Mouse (Mus musculus) Patski (cell line): ENCODE data around the gene Gm21954. TPM values are rescaled to one million over a fixed set of nuclear protein-coding genes. Genes with fewer than 3 reads are reported as not detected.

Source experiments
- ATAC-seq: fragments of 100-300 bp; one replicate; pipeline ENCODE4 v1.8.0; 2021
- CTCF ChIA-PET: fragments of 350-600 bp; sonication (Branson Sonifier 250); formaldehyde crosslinking; loops from one replicate; lab custom pipeline; 2022; ENCODE audit warnings: inconsistent platforms; lab: Charles Lee
- POLR2A ChIA-PET: fragments of 350-600 bp; sonication (Branson Sonifier 250); formaldehyde crosslinking; loops from one replicate; lab custom pipeline; 2022; ENCODE audit warnings: antibody characterized with exemption, inconsistent platforms; lab: Charles Lee
- DNase-seq: peaks from one replicate; pipeline ENCODE4 v3.0.0-alpha.2; 2011; ENCODE audit warnings: low read depth, low spot score
- H3K27me3 ChIP-seq: fragments of 371-371 bp; one replicate; pipeline ENCODE4 v1.5.1; 2021
- CTCF ChIP-seq: fragments of 100-300 bp; IDR thresholded peaks from one replicate; pipeline ENCODE4 v1.5.1; 2021
- in situ Hi-C: fragments of 300-500 bp; cut with MboI; formaldehyde crosslinking; loops from 3 replicates; pipeline ENCODE4 v1.11.1; 2018; ENCODE audit warnings: low pct_unique_long_range_greater_than_20kb, mixed read lengths
- polyA plus RNA-seq: library from polyadenylated mRNA; unstranded; gene quantifications from one replicate; pipeline ENCODE4 v1.2.3, GENCODE M21; 2021

Gene Gm21954
- polyA plus RNA-seq, 1 experiment from 2014 or later: not detected

- no peaks in the 10 kb centered on the region for H3K27me3 ChIP-seq
- ATAC-seq: no peak
- in situ Hi-C loops: loop anchor here (10.0 kb wide), 1 partner anchor 1709 kb away; no protein-coding TSS in a partner anchor
- TF ChIP-seq CTCF: no peak
- ChIA-PET POLR2A (interaction anchor here (0.5 kb wide), 1 partner anchor 80 kb away, joined by 3 read pairs; no protein-coding TSS in a partner anchor), CTCF (interaction anchor here (1.4 to 1.5 kb wide), 2 partner anchors 11 to 122 kb away, joined by 3 to 5 read pairs; no protein-coding TSS in a partner anchor)
- DNase-seq: no peak
Observed at GRCm38 (mm10) chr3:55495866-55496265, 23.9 kb upstream of the Gm21954 start.

GRCm38 (mm10) chr3:55495231-55495630, 23.2 kb upstream of the Gm21954 start:
- ChIA-PET CTCF (interaction anchor here (1.4 to 1.5 kb wide), 3 partner anchors 10 to 121 kb away, joined by 3 to 5 read pairs (median 3); no protein-coding TSS in a partner anchor), POLR2A (no interaction called here)
- ATAC-seq (no peak), DNase-seq (no peak)
- no peaks in the 10 kb centered on the region for H3K27me3 ChIP-seq
- no peak for TF ChIP-seq CTCF
- in situ Hi-C loops: loop anchor here (10.0 kb wide), 1 partner anchor 1710 kb away; no protein-coding TSS in a partner anchor

- ATAC-seq (no peak), DNase-seq (no peak)
- TF ChIP-seq CTCF: peak; percentile 78
- in situ Hi-C loops: loop anchor here (10.0 kb wide), 1 partner anchor 1710 kb away; no protein-coding TSS in a partner anchor
- H3K27me3 ChIP-seq: no peaks in the 10 kb centered on the region
- CTCF ChIA-PET: interaction anchor here (0.5 to 1.5 kb wide), 2 partner anchors 16 to 114 kb away, joined by 3 read pairs; no protein-coding TSS in a partner anchor
- POLR2A ChIA-PET: interaction anchor here (0.6 kb wide), 1 partner anchor 66 kb away, joined by 3 read pairs; no protein-coding TSS in a partner anchor
Observed at GRCm38 (mm10) chr3:55494348-55494747, 22.3 kb upstream of the Gm21954 start.

- no peak for ATAC-seq
- no peaks in the 10 kb centered on the region for H3K27me3 ChIP-seq
- CTCF ChIA-PET: interaction anchor here (1.5 kb wide), 1 partner anchor 28 kb away, joined by 3 read pairs; no protein-coding TSS in a partner anchor
- in situ Hi-C loops: loop anchor here (10.0 kb wide), 1 partner anchor 1713 kb away; no protein-coding TSS in a partner anchor
- POLR2A ChIA-PET: no interaction called here
- no peak for TF ChIP-seq CTCF
- no peak for DNase-seq
Observed at GRCm38 (mm10) chr3:55492021-55492420, 20.0 kb upstream of the Gm21954 start.

GRCm38 (mm10) chr3:55489231-55489990, 17.4 kb upstream of the Gm21954 start:
- H3K27me3 ChIP-seq: no peaks in the 10 kb centered on the region
- ATAC-seq (no peak), DNase-seq (no peak)
- POLR2A ChIA-PET: no interaction called here
- CTCF ChIA-PET: no interaction called here
- in situ Hi-C loops: loop anchor here (10.0 kb wide), 1 partner anchor 115 kb away; no protein-coding TSS in a partner anchor
- TF ChIP-seq CTCF: no peak

- POLR2A ChIA-PET: no interaction called here
- TF ChIP-seq CTCF: no peak
- DNase-seq: no peak
- no peaks in the 10 kb centered on the region for H3K27me3 ChIP-seq
- ATAC-seq: no peak
- CTCF ChIA-PET: interaction anchor here (0.7 kb wide), 1 partner anchor 37 kb away, joined by 3 read pairs; no protein-coding TSS in a partner anchor
- in situ Hi-C loops: loop anchor here (10.0 kb wide), 1 partner anchor 109 kb away; no protein-coding TSS in a partner anchor
Observed at GRCm38 (mm10) chr3:55483328-55483727, 11.3 kb upstream of the Gm21954 start.

GRCm38 (mm10) chr3:55481140-55481539, 9.1 kb upstream of the Gm21954 start:
- no peak for ATAC-seq
- DNase-seq: no peak
- POLR2A ChIA-PET: no interaction called here
- H3K27me3 ChIP-seq: no peaks in the 10 kb centered on the region
- in situ Hi-C loops: loop anchor here (10.0 kb wide), 1 partner anchor 106 kb away; no protein-coding TSS in a partner anchor
- CTCF ChIA-PET: interaction anchor here (0.6 to 1.9 kb wide), 3 partner anchors 9 to 18 kb away, joined by 3 to 6 read pairs (median 3); no protein-coding TSS in a partner anchor
- no peak for TF ChIP-seq CTCF

GRCm38 (mm10) chr3:55479306-55479705, 7.3 kb upstream of the Gm21954 start:
- no peak for TF ChIP-seq CTCF
- ChIA-PET CTCF (no interaction called here), POLR2A (no interaction called here)
- in situ Hi-C loops: no loop called here
- ATAC-seq (no peak), DNase-seq (no peak)
- H3K27me3 ChIP-seq: no peaks in the 10 kb centered on the region

GRCm38 (mm10) chr3:55476694-55477093, 4.7 kb upstream of the Gm21954 start:
- ATAC-seq (no peak), DNase-seq (no peak)
- in situ Hi-C loops: no loop called here
- TF ChIP-seq CTCF: no peak
- H3K27me3 ChIP-seq: no peaks in the 10 kb centered on the region
- ChIA-PET POLR2A (no interaction called here), CTCF (interaction anchor here (1.1 kb wide), 1 partner anchor 23 kb away, joined by 4 read pairs; no protein-coding TSS in a partner anchor)

- no peaks in the 10 kb centered on the region for H3K27me3 ChIP-seq
- no peak for DNase-seq
Observed at GRCm38 (mm10) chr3:55473146-55473545, 1.1 kb upstream of the Gm21954 start.

More at GRCm38 (mm10) chr3:55473146-55473545, 1.1 kb upstream of the Gm21954 start:
- POLR2A ChIA-PET: no interaction called here
- no peak for TF ChIP-seq CTCF
- ATAC-seq: no peak
- in situ Hi-C loops: no loop called here
- CTCF ChIA-PET: interaction anchor here (0.8 kb wide), 1 partner anchor 61 kb away, joined by 3 read pairs; no protein-coding TSS in a partner anchor
